Mouse (Mus musculus): ENCODE results near the gene Bcl2l12.
A peak's percentile ranks its signal among the peaks of the same experiment; 100 is the strongest.

DNA sequence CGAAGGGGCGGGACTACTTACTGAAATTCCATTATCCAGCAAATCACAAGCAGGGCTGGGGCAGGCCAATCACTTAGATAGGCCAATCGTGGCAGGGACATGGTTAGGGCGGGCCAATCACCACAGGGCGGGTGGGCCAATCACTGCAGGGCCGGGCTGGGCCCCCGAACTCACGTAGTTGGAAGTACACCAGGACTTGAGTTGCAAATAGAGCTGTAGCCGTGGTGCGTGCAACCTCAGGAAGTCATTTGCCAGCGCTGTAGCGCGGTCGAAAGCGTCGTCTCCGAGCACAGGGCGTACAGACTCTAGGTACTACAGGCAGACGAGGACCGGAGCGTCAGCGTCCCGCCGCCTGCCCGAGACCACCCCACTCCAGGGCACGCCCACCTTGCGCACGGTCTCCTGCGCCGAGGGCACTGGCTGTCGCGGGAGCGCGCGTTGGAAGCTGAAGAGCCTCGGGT is 28.3 kb downstream of the Bcl2l12 start:
- TF ChIP-seq POLR2A (IDR thresholded peaks at IDR 0.05; ENCODE audit: control insufficient read depth, low read depth, low read length) (peak; percentile 42; the same call in 1 of the 2 replicates), CTCF (IDR thresholded peaks at IDR 0.05; ENCODE audit: control insufficient read depth, insufficient read depth, insufficient replicate concordance, low read depth, low read length) (peak; percentile 6; the same call in 1 of the 2 replicates)
